Mouse (Mus musculus) myocyte (in vitro differentiated cells): ENCODE results near the gene 4833420G17Rik.

Experiments
- E2F4 ChIP-seq: IDR thresholded peaks from one replicate; pipeline ENCODE4 v1.6.1; 2011; ENCODE audit warnings: mild to moderate bottlenecking, control low read depth, moderate library complexity; ENCODE audit not compliant: insufficient read depth
- MAX ChIP-seq: IDR thresholded peaks from one replicate; pipeline ENCODE4 v1.6.1; 2011; ENCODE audit warnings: low read depth, mild to moderate bottlenecking, control low read depth
- MYOD1 ChIP-seq, 3 experiments: IDR thresholded peaks; one replicate each; pipeline ENCODE4 v1.6.1; 2011; ENCODE audit warnings: control low read depth in 2 of 3, low read depth in 2 of 3, mild to moderate bottlenecking in 2 of 3, moderate library complexity in 1 of 3; ENCODE audit not compliant: insufficient read length in 2 of 3, control insufficient read depth in 1 of 3
- MYOG ChIP-seq, 3 experiments: IDR thresholded peaks; one replicate each; pipeline ENCODE4 v1.6.1; 2011; ENCODE audit warnings: control low read depth in 2 of 3, low read depth in 2 of 3, mild to moderate bottlenecking in 2 of 3; ENCODE audit not compliant: insufficient read length in 2 of 3, control insufficient read depth in 1 of 3, insufficient read depth in 1 of 3
- POLR2A ChIP-seq: IDR thresholded peaks from one replicate; pipeline ENCODE4 v1.6.1; 2011; ENCODE audit warnings: low read depth, mild to moderate bottlenecking, control low read depth, moderate library complexity; ENCODE audit not compliant: insufficient read length
- POLR2AphosphoS2 ChIP-seq: IDR thresholded peaks from one replicate; pipeline ENCODE4 v1.6.1; 2011; ENCODE audit warnings: low read depth, control low read depth; ENCODE audit not compliant: insufficient read length
- REST ChIP-seq: IDR thresholded peaks from one replicate; pipeline ENCODE4 v1.6.1; 2011; ENCODE audit warnings: mild to moderate bottlenecking, control low read depth, moderate library complexity; ENCODE audit not compliant: insufficient read depth, insufficient read length
- SRF ChIP-seq: IDR thresholded peaks from one replicate; pipeline ENCODE4 v1.6.1; 2011; ENCODE audit warnings: low read depth; ENCODE audit not compliant: control insufficient read depth, insufficient read length
- TCF12 ChIP-seq: IDR thresholded peaks from one replicate; pipeline ENCODE4 v1.6.1; 2011; ENCODE audit warnings: mild to moderate bottlenecking, control low read depth; ENCODE audit not compliant: poor library complexity, insufficient read depth, severe bottlenecking
- TCF3 ChIP-seq: IDR thresholded peaks from one replicate; pipeline ENCODE4 v1.6.1; 2011; ENCODE audit warnings: low read depth, control low read depth; ENCODE audit not compliant: insufficient read length
- USF1 ChIP-seq: IDR thresholded peaks from one replicate; pipeline ENCODE4 v1.6.1; 2011; ENCODE audit warnings: low read depth, mild to moderate bottlenecking, control low read depth, moderate library complexity

- TF ChIP-seq MYOD1 (IDR thresholded peaks at IDR 0.05; ENCODE audit: control insufficient read depth in 1 of 3, insufficient read length in 2 of 3, low read depth in 2 of 3) = no peak
- TF ChIP-seq POLR2AphosphoS2 = no peak
- TF ChIP-seq POLR2A = no peak
- TF ChIP-seq TCF3 = no peak
- no peak for TF ChIP-seq SRF
- no peak for TF ChIP-seq E2F4
- TF ChIP-seq MAX = no peak
- no peak for TF ChIP-seq TCF12
- no peak for TF ChIP-seq REST
- TF ChIP-seq MYOG (IDR thresholded peaks at IDR 0.05; ENCODE audit: control insufficient read depth in 1 of 3, insufficient read depth in 1 of 3, insufficient read length in 2 of 3, low read depth in 2 of 3) = no peak
- TF ChIP-seq USF1 = no peak
Measured at GRCm38 (mm10) chr13:119453563-119453962, 9.0 kb upstream of the 4833420G17Rik start.
